Mouse (Mus musculus) adrenal gland, postnatal 4 days (tissue): ENCODE measurements around the gene Otud4. TPM values are rescaled to one million over a fixed set of nuclear protein-coding genes. Genes with fewer than 3 reads are reported as not detected.

Source experiments
- total RNA-seq, 2 experiments: library from RNA; stranded (reverse); gene quantifications; 2 replicates each; pipeline ENCODE4 v1.2.3; 2021

Gene Otud4
- total RNA-seq, 2 experiments from 2014 or later, result 52.8 to 55.6 TPM

Other genes with a start within 250 kb of the Otud4 start
- gene Smad1, start 240.1 kb upstream of the Otud4 start, total RNA-seq, result 10 to 100 TPM; 48.6 to 54.4 TPM
- 10 to 100 TPM; 65.6 to 73.3 TPM for gene Abce1, start 72.1 kb downstream of the Otud4 start, total RNA-seq
- 10 to 100 TPM; 13.5 to 14.2 TPM for gene Anapc10, start 72.2 kb downstream of the Otud4 start, total RNA-seq